Mouse (Mus musculus): ENCODE results near the gene Srms. TPM values are rescaled to one million over a fixed set of nuclear protein-coding genes. Genes with fewer than 3 reads are reported as not detected.

Srms gene
- polyA plus RNA-seq (2014; fragmentation: Nextera tagmentation; extraction: Ambion mirVana), result 0.08 and 0.22 TPM in 2 replicates

GRCm38 (mm10) chr2:181213021-181213445 lies at the start of gene Srms:
Gene Srms (minus strand): TSS chr2:181213185.
- H3K27me3 ChIP-seq (replicated peaks; ENCODE audit: control insufficient read depth, insufficient read depth, low read length), result peaks cover 36% of the 10 kb centered on the region
- H3K9ac ChIP-seq (ENCODE audit: low read depth, low read length), result peak within 1 kb of the TSS; percentile 34; the same call in 1 of the 2 replicates
- DNase-seq (ENCODE audit: low spot score) (peak; percentile 23), ATAC-seq (ENCODE audit: low read depth) (peak; percentile 60; the same call in 1 of the 2 replicates)
- whole genome bisulfite sequencing, result 1% methylated on average over 17 of the region's 17 CpGs
- H3K27ac ChIP-seq (replicated peaks; ENCODE audit: low read depth, low read length), result no peak within 1 kb of the TSS
- peak within 1 kb of the TSS; percentile 29 for H3K4me3 ChIP-seq (ENCODE audit: low read depth, low read length)
- no peaks in the 10 kb centered on the region for H3K9me3 ChIP-seq (ENCODE audit: control insufficient read depth, low read length)
- peak within 1 kb of the TSS; percentile 49 for H3K4me2 ChIP-seq (ENCODE audit: low read depth, low read length)
- peaks cover 6% of the 10 kb centered on the region; the same call in 1 of the 2 replicates for H3K4me1 ChIP-seq (ENCODE audit: control insufficient read depth, insufficient read depth, low read length)
- H3K36me3 ChIP-seq (ENCODE audit: control insufficient read depth, insufficient read depth, low read length), result no peaks in the 10 kb centered on the region

GRCm38 (mm10) chr2:181253248-181253647 lies 40.3 kb upstream of the Srms start:
- Histone ChIP-seq H3K9me3 (ENCODE audit: control insufficient read depth, low read length) (no peaks in the 10 kb centered on the region), H3K4me2 (ENCODE audit: low read depth, low read length) (no peak overlapping the region), H3K4me3 (ENCODE audit: low read depth, low read length) (no peak overlapping the region), H3K36me3 (ENCODE audit: control insufficient read depth, insufficient read depth, low read length) (peaks cover 71% of the 10 kb centered on the region), H3K4me1 (ENCODE audit: control insufficient read depth, insufficient read depth, low read length) (no peaks in the 10 kb centered on the region), H3K27me3 (replicated peaks; ENCODE audit: control insufficient read depth, insufficient read depth, low read length) (no peaks in the 10 kb centered on the region), H3K9ac (ENCODE audit: low read depth, low read length) (no peak overlapping the region), H3K27ac (replicated peaks; ENCODE audit: low read depth, low read length) (no peak overlapping the region)
- ATAC-seq (ENCODE audit: low read depth) (no peak), DNase-seq (ENCODE audit: low spot score) (no peak)
- 100% methylated on average over 1 of the region's 1 CpGs for WGBS

GRCm38 (mm10) chr2:181251841-181252240 lies 38.9 kb upstream of the Srms start:
- no peak for DNase-seq (ENCODE audit: low spot score)
- Histone ChIP-seq H3K4me1 (ENCODE audit: control insufficient read depth, insufficient read depth, low read length) (no peaks in the 10 kb centered on the region), H3K4me2 (ENCODE audit: low read depth, low read length) (no peak overlapping the region), H3K36me3 (ENCODE audit: control insufficient read depth, insufficient read depth, low read length) (peaks cover 57% of the 10 kb centered on the region), H3K27me3 (replicated peaks; ENCODE audit: control insufficient read depth, insufficient read depth, low read length) (no peaks in the 10 kb centered on the region), H3K9me3 (ENCODE audit: control insufficient read depth, low read length) (no peaks in the 10 kb centered on the region), H3K9ac (ENCODE audit: low read depth, low read length) (no peak overlapping the region), H3K27ac (replicated peaks; ENCODE audit: low read depth, low read length) (no peak overlapping the region), H3K4me3 (ENCODE audit: low read depth, low read length) (no peak overlapping the region)
- 90% methylated on average over 1 of the region's 1 CpGs for WGBS
- no peak for ATAC-seq (ENCODE audit: low read depth)

- DNase-seq (ENCODE audit: low spot score), result no peak
- ATAC-seq (ENCODE audit: low read depth), result no peak
- H3K36me3 ChIP-seq (ENCODE audit: control insufficient read depth, insufficient read depth, low read length), result peaks cover 34% of the 10 kb centered on the region
- 78% methylated on average over 10 of the region's 10 CpGs for WGBS
- no peak overlapping the region for H3K4me2 ChIP-seq (ENCODE audit: low read depth, low read length)
- H3K9me3 ChIP-seq (ENCODE audit: control insufficient read depth, low read length), result no peaks in the 10 kb centered on the region
- H3K27me3 ChIP-seq (replicated peaks; ENCODE audit: control insufficient read depth, insufficient read depth, low read length), result no peaks in the 10 kb centered on the region
- no peak overlapping the region for H3K9ac ChIP-seq (ENCODE audit: low read depth, low read length)
- H3K4me1 ChIP-seq (ENCODE audit: control insufficient read depth, insufficient read depth, low read length), result no peaks in the 10 kb centered on the region
- H3K27ac ChIP-seq (replicated peaks; ENCODE audit: low read depth, low read length), result no peak overlapping the region
- H3K4me3 ChIP-seq (ENCODE audit: low read depth, low read length), result no peak overlapping the region
Observed at GRCm38 (mm10) chr2:181249217-181249616, 36.2 kb upstream of the Srms start.

GRCm38 (mm10) chr2:181245031-181245430 lies 32.0 kb upstream of the Srms start:
- no peak overlapping the region for H3K9ac ChIP-seq (ENCODE audit: low read depth, low read length)
- ATAC-seq (ENCODE audit: low read depth) (no peak), DNase-seq (ENCODE audit: low spot score) (no peak)
- H3K9me3 ChIP-seq (ENCODE audit: control insufficient read depth, low read length), result no peaks in the 10 kb centered on the region
- no peak overlapping the region for H3K4me3 ChIP-seq (ENCODE audit: low read depth, low read length)
- H3K4me2 ChIP-seq (ENCODE audit: low read depth, low read length), result no peak overlapping the region
- no peaks in the 10 kb centered on the region for H3K27me3 ChIP-seq (replicated peaks; ENCODE audit: control insufficient read depth, insufficient read depth, low read length)
- peaks cover 4% of the 10 kb centered on the region; the same call in 1 of the 2 replicates for H3K4me1 ChIP-seq (ENCODE audit: control insufficient read depth, insufficient read depth, low read length)
- no peaks in the 10 kb centered on the region for H3K36me3 ChIP-seq (ENCODE audit: control insufficient read depth, insufficient read depth, low read length)
- H3K27ac ChIP-seq (replicated peaks; ENCODE audit: low read depth, low read length), result no peak overlapping the region
- WGBS, result 23% methylated on average over 2 of the region's 2 CpGs

DNA sequence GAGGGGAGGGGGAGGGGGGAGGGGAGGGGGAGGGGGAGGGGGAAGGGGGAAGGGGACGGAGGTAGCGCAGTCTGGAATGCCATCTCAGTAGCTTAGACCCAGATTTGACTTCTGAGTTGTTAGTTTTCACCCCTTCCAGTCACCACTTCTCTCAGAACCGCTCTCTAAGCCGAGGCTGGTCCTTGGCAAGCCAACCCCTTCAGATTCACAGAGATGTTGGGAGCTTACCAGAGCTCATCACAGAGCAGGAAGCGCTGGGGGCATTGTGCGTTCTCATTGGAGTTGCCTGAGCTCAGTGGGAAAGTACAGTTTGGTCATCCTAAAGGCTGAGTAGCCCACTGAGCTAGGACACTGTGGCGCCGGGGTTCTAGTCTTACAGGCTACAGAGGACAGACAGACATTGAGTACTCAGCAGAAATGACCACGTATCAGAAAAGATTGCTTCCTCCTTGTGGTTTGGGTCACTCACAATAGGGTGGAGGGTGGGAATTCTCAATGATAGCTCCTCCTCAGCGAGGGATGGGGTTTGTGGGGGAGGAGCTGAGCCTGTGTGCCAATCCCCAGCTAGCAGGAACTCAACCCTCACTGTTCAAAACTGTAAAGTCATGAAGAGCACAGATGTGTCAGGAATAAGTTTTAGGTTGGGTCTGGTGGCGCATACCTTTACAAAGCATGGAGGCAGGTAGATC lies 30.9 kb upstream of the Srms start:
- ATAC-seq (ENCODE audit: low read depth) (no peak), DNase-seq (ENCODE audit: low spot score) (no peak)
- Histone ChIP-seq H3K9me3 (ENCODE audit: control insufficient read depth, low read length) (no peaks in the 10 kb centered on the region), H3K27me3 (replicated peaks; ENCODE audit: control insufficient read depth, insufficient read depth, low read length) (no peaks in the 10 kb centered on the region), H3K27ac (replicated peaks; ENCODE audit: low read depth, low read length) (no peak overlapping the region), H3K4me2 (ENCODE audit: low read depth, low read length) (no peak overlapping the region), H3K4me3 (ENCODE audit: low read depth, low read length) (no peak overlapping the region), H3K9ac (ENCODE audit: low read depth, low read length) (no peak overlapping the region), H3K4me1 (ENCODE audit: control insufficient read depth, insufficient read depth, low read length) (peaks cover 4% of the 10 kb centered on the region; the same call in 1 of the 2 replicates), H3K36me3 (ENCODE audit: control insufficient read depth, insufficient read depth, low read length) (no peaks in the 10 kb centered on the region)
- 31% methylated on average over 11 of the region's 11 CpGs for whole genome bisulfite sequencing

- no peak for DNase-seq (ENCODE audit: low spot score)
- Histone ChIP-seq H3K4me1 (ENCODE audit: control insufficient read depth, insufficient read depth, low read length) (peaks cover 4% of the 10 kb centered on the region; the same call in 1 of the 2 replicates), H3K27ac (replicated peaks; ENCODE audit: low read depth, low read length) (no peak overlapping the region), H3K36me3 (ENCODE audit: control insufficient read depth, insufficient read depth, low read length) (no peaks in the 10 kb centered on the region), H3K9ac (ENCODE audit: low read depth, low read length) (peak overlapping the region; percentile 64), H3K4me3 (ENCODE audit: low read depth, low read length) (peak overlapping the region; percentile 43), H3K27me3 (replicated peaks; ENCODE audit: control insufficient read depth, insufficient read depth, low read length) (no peaks in the 10 kb centered on the region), H3K4me2 (ENCODE audit: low read depth, low read length) (peak overlapping the region; percentile 66), H3K9me3 (ENCODE audit: control insufficient read depth, low read length) (no peaks in the 10 kb centered on the region)
- WGBS, result 49% methylated on average over 3 of the region's 3 CpGs
- ATAC-seq (ENCODE audit: low read depth), result 0 out of 2 replicates have a peak, but pooled peaks have one; percentile 3
Observed at GRCm38 (mm10) chr2:181242314-181242665, 29.3 kb upstream of the Srms start.

- no peaks in the 10 kb centered on the region for H3K27me3 ChIP-seq (replicated peaks; ENCODE audit: control insufficient read depth, insufficient read depth, low read length)
- ATAC-seq (ENCODE audit: low read depth), result peak; percentile 81
- 9% methylated on average over 16 of the region's 16 CpGs for WGBS
- peaks cover 4% of the 10 kb centered on the region; the same call in 1 of the 2 replicates for H3K4me1 ChIP-seq (ENCODE audit: control insufficient read depth, insufficient read depth, low read length)
- DNase-seq (ENCODE audit: low spot score), result peak; percentile 51
- no peak within 1 kb of the TSS for H3K27ac ChIP-seq (replicated peaks; ENCODE audit: low read depth, low read length)
- H3K4me3 ChIP-seq (ENCODE audit: low read depth, low read length), result peak within 1 kb of the TSS; percentile 43
- H3K9ac ChIP-seq (ENCODE audit: low read depth, low read length), result peak within 1 kb of the TSS; percentile 64
- H3K4me2 ChIP-seq (ENCODE audit: low read depth, low read length), result peak within 1 kb of the TSS; percentile 66
- no peaks in the 10 kb centered on the region for H3K36me3 ChIP-seq (ENCODE audit: control insufficient read depth, insufficient read depth, low read length)
- no peaks in the 10 kb centered on the region for H3K9me3 ChIP-seq (ENCODE audit: control insufficient read depth, low read length)
Observed at GRCm38 (mm10) chr2:181241602-181242313, 28.8 kb upstream of the Srms start, which contains the start of gene Helz2. Gene Helz2 (minus strand): TSS chr2:181242027.
